Mouse (Mus musculus) testis, adult 2 months (tissue): ENCODE data around the gene Mef2a.
A peak's percentile ranks its signal among the peaks of the same experiment; 100 is the strongest.

Experiments used
- CTCF ChIP-seq: fragments of 200-500 bp; IDR thresholded peaks from 2 replicates; pipeline ENCODE4 v1.5.1; 2012; ENCODE audit warnings: low read depth, mild to moderate bottlenecking, inconsistent platforms, low read length, moderate library complexity; ENCODE audit not compliant: control insufficient read depth, insufficient read depth, insufficient replicate concordance
- POLR2A ChIP-seq: fragments of 200-500 bp; IDR thresholded peaks from 2 replicates; pipeline ENCODE4 v1.6.1; 2012; ENCODE audit warnings: low read depth, mild to moderate bottlenecking, inconsistent platforms, low read length, moderate library complexity; ENCODE audit not compliant: control insufficient read depth

- TF ChIP-seq POLR2A: no peak
- TF ChIP-seq CTCF: peak; percentile 46; the same call in 1 of the 2 replicates
Measured at GRCm38 (mm10) chr7:67355870-67356269, 16.8 kb downstream of the Mef2a start.
